Mouse (Mus musculus) hindbrain, embryonic 15.5 days (tissue): Measurements from ENCODE around the gene Kcnt2. TPM values are rescaled to one million over a fixed set of nuclear protein-coding genes. Genes with fewer than 3 reads are reported as not detected.

Experiments used
- ATAC-seq: fragments of 200-750 bp; cut with Nextera tagmentation; 2 replicates; pipeline ENCODE4 v1.8.0; 2017; ENCODE audit warnings: low read depth, moderate number of reproducible peaks, moderate TSS enrichment; ENCODE audit not compliant: low FRiP score
- H3K27ac ChIP-seq: fragments of 300-500 bp; sonication (generic); replicated peaks from 2 replicates; pipeline ENCODE4 v1.5.1; 2015; ENCODE audit warnings: mild to moderate bottlenecking, inconsistent platforms
- H3K27me3 ChIP-seq: fragments of 300-500 bp; sonication (generic); 2 replicates; pipeline ENCODE4 v1.6.1; 2015; ENCODE audit warnings: control low read depth, inconsistent platforms
- H3K36me3 ChIP-seq: fragments of 300-500 bp; sonication (generic); 2 replicates; pipeline ENCODE4 v1.6.1; 2015; ENCODE audit warnings: control low read depth, inconsistent platforms
- H3K4me1 ChIP-seq: fragments of 300-500 bp; sonication (generic); replicated peaks from 2 replicates; pipeline ENCODE4 v1.6.1; 2015; ENCODE audit warnings: control low read depth, inconsistent platforms
- H3K4me2 ChIP-seq: fragments of 300-500 bp; sonication (generic); 2 replicates; pipeline ENCODE4 v1.6.1; 2015; ENCODE audit warnings: moderate library complexity, mild to moderate bottlenecking, inconsistent platforms
- H3K4me3 ChIP-seq: fragments of 300-500 bp; sonication (generic); 2 replicates; pipeline ENCODE4 v1.5.1; 2015; ENCODE audit warnings: mild to moderate bottlenecking, inconsistent platforms
- H3K9ac ChIP-seq: fragments of 300-500 bp; sonication (generic); 2 replicates; pipeline ENCODE4 v1.6.1; 2015; ENCODE audit warnings: inconsistent platforms
- H3K9me3 ChIP-seq: fragments of 300-500 bp; sonication (generic); 2 replicates; pipeline ENCODE4 v1.6.1; 2016; ENCODE audit warnings: control low read depth, inconsistent platforms
- WGBS: fragments of 180-500 bp; shearing (Covaris S2); methylation state at CpG from one replicate; pipeline ENCODE4 v1.1.7; 2015; 5-methylcytosine and 5-hydroxymethylcytosine counted together
- polyA plus RNA-seq: library from polyadenylated mRNA; unstranded; fragments of >200 nt; fragmentation: Nextera tagmentation; extraction: Ambion mirVana; gene quantifications from 2 replicates; pipeline ENCODE4 v1.2.1, GENCODE M21; 2015

The Kcnt2 gene
- polyA plus RNA-seq, 1 experiment from 2014 or later: 2.8 TPM

GRCm38 (mm10) chr1:140660751-140661403 lies 414.9 kb downstream of the Kcnt2 start:
- Histone ChIP-seq H3K27ac (no peak overlapping the region), H3K36me3 (no peaks in the 10 kb centered on the region), H3K4me1 (no peaks in the 10 kb centered on the region), H3K27me3 (no peaks in the 10 kb centered on the region), H3K9ac (peak overlapping the region; percentile 30; the same call in 1 of the 2 replicates), H3K4me3 (peak overlapping the region; percentile 29), H3K4me2 (peak overlapping the region; percentile 53), H3K9me3 (no peaks in the 10 kb centered on the region)
- 0 out of 2 replicates have a peak, but pooled peaks have one; percentile 54 for ATAC-seq
- 48% methylated on average over 12 of the region's 12 CpGs for WGBS

- no peak overlapping the region for H3K27ac ChIP-seq
- H3K9ac ChIP-seq: peak overlapping the region; percentile 30; the same call in 1 of the 2 replicates
- H3K36me3 ChIP-seq: no peaks in the 10 kb centered on the region
- 20% methylated on average over 3 of the region's 3 CpGs for WGBS
- H3K4me1 ChIP-seq: no peaks in the 10 kb centered on the region
- H3K9me3 ChIP-seq: no peaks in the 10 kb centered on the region
- H3K4me2 ChIP-seq: peak overlapping the region; percentile 53
- no peaks in the 10 kb centered on the region for H3K27me3 ChIP-seq
- peak overlapping the region; percentile 29 for H3K4me3 ChIP-seq
- ATAC-seq: peak; percentile 81; the same call in 1 of the 2 replicates
These were observed 415.4 kb downstream of the Kcnt2 start for GRCm38 (mm10) chr1:140661404-140661787.

Other genes with a start within 250 kb of the Kcnt2 start
- gene Cfh, start 62.4 kb upstream of the Kcnt2 start, polyA plus RNA-seq: 18.7 and 23.0 TPM in 2 replicates